Mouse (Mus musculus) heart, adult 11 months (tissue): ENCODE data around the gene Cln3.

Experiments
- DNase-seq: peaks from one replicate; pipeline ENCODE4 v3.0.0; 2022

Gene Cln3

GRCm38 (mm10) chr7:126585717-126586116 lies at the start of gene Cln3:
Gene Cln3 (minus strand): TSS chr7:126585817.
- DNase-seq: no peak

DNA sequence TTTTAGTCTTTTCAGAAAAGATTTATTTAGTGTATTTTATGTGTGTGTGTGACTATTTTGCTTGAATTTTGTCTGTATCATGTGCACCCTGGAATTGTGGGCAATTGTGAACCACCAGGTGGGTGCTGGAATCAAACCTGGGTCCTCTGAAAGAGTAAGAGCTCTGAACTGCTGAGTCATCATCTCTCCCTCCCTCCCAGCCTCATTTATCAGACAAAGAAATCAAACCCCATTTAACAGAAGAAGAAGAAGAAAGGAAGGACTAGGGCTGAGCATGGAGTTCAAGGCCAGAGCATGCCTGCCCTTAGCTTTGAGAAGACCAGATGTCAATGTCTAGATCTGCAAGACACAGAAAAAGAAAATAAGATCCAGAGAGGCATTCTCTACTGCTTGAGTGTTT lies 49.8 kb upstream of the Cln3 start:
- DNase-seq: no peak

GRCm38 (mm10) chr7:126632478-126632877 lies 46.9 kb upstream of the Cln3 start:
- DNase-seq: no peak

GRCm38 (mm10) chr7:126630824-126631518 lies 45.4 kb upstream of the Cln3 start, which contains the start of gene Nupr1:
Gene Nupr1 (minus strand): TSS chr7:126630861.
- DNase-seq: no peak

DNA sequence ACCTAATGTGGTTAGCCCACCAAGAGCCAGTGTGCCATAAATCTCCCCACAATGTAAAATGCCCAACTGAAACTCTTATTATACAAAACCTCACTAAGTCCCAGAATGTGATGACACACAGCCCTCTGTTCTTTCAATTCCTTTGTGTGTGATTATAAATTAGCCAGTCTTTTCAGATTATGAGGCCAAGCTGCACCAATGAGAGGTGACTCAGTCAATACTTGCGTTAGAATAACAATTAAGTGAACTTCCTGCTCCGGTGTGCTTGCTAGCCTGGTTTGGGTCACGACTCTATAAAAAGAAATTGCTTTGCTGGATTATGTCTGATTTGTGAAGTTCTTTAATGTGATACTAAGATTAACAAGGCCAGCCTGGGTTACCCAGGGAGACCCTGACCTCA lies 44.3 kb upstream of the Cln3 start:
- no peak for DNase-seq

GRCm38 (mm10) chr7:126628111-126628510 lies 42.5 kb upstream of the Cln3 start:
- peak; percentile 92 for DNase-seq

DNA sequence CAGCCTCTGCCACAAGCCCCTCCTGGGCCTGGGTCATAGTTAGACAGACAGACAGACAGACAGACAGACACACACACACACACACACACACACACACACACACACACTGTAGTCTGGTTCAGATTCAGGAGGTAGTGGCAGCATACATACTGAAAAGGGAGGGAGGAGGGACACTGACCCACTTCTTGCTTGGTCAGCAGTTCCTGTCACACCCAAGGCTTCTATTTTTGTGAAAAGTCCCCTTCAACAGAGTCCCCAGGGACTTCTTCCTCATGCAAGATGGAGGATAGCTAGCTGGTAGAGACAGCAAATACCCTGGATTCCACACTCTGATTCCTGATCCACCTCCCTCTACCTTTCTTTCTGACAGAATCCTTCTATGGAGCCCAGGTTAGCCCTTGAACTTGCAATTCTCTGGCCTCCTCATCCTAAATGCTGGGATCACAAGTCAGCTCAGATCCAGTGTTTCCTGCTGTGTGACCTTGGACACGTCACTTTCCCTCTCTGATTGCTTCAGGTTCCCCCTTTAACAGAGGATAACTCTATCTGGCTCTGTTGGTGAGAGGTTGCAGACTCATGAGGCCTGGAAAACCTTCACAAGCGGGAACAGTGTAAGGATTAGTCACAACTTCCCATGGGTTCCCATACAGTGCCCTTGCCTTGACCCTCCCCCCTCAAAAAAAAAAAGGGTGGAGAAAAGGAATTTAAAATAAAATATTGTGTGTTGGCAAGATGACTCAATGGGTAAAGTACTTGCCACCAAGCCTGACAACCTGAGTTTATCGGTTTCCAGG lies 40.4 kb upstream of the Cln3 start:
- no peak for DNase-seq

DNA sequence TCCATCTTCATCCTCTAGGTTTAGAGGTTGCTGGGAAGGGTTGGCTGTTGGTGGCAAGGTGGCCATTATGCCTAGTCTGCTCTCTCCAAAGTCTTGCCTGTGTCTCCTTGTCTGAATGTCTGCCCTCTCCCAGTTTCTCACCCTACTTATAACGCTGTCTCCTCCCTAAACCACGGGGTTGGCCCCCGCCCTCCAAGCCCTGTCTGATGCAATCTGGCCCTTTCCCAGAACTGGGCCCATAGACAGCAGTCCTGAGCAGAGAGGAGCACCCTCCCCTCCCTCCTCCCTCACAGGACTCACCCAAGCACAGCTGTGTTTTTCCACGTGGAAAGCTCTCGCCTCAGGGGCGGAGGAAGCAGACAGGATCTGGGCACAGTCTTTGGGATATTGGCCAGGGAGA lies 39.8 kb upstream of the Cln3 start:
- DNase-seq: peak; percentile 99

DNA sequence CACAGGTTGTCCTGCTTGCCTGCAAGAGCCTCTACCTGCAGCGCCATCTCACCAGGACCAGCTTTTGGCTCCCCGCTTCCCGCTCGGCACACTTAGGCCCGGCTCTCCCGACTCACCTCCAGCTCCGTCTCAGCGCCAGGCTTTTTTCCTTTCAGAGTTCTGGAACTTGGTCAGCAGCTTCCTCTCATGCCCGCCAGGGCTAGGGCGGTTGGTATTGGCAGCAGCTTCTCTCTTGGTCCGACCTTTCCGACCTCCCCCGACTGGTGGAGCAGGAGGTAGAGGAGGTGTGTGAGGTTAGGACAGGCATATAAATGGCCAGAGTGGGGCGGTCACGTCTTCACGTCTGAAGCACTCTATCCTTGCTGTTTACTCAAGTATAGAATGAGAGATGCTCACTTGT lies 39.2 kb upstream of the Cln3 start:
- peak; percentile 93 for DNase-seq

DNA sequence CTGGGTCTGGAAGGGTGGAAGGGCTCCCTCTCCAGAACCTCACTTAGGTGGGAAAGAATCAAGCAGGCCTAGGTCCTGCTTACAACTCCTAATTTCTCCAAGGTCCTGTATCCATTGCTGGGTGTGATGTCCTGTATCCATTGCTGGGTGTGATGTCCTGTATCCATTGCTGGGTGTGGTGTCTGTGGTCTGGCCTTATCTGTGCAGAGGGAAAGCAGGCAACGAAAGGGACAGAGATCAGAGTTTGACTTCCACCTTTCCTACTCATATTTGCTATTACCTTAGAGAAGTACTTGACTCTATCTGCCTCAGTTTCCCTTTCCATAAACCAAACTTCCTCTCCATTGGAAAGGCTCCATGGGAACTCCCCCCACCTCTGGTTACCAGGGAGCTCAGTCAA lies 37.8 kb upstream of the Cln3 start:
- no peak for DNase-seq

DNA sequence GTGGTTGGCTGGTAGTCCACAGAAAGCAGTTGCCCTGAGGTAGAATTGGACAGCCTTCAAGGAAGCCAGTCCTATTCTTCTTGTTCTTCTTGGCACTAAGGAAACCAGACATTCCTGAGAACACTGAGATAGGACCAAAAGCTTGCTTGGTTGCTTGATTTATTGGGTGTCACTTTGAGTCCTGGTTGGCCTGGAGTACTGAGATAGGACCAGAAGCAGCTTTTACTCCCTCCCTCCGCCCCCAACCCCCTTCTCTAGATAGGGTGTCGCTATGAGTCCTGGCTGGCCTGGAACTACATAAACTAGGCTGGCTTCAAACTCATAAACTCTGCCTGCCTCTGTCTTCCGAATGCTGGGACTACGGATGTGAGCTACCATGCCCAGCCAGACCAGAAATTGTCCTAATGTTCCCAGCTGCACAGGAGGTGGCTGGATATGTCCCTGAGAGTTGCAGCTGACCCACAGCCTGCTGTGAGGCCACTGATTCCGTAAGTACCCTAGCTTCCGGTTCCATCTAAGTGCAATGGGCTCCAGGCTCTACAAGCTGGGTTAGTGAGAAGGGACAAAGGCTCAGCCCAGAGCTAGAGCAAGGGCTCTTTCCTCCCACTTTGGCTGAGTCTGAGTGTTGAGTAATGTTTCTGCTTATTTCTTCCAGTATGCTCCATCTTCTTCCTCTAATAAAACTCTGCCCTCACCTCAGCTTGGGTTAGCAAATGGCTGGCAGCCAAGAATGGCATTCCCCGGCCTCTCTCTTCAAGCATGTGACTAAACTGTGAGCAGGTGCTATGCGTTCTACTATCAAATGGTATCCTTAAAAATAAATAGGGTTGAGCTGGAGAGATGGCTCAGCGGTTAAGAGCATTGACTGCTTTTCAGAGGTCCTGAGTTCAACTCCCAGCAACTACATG lies 36.1 kb upstream of the Cln3 start:
- DNase-seq: no peak

DNA sequence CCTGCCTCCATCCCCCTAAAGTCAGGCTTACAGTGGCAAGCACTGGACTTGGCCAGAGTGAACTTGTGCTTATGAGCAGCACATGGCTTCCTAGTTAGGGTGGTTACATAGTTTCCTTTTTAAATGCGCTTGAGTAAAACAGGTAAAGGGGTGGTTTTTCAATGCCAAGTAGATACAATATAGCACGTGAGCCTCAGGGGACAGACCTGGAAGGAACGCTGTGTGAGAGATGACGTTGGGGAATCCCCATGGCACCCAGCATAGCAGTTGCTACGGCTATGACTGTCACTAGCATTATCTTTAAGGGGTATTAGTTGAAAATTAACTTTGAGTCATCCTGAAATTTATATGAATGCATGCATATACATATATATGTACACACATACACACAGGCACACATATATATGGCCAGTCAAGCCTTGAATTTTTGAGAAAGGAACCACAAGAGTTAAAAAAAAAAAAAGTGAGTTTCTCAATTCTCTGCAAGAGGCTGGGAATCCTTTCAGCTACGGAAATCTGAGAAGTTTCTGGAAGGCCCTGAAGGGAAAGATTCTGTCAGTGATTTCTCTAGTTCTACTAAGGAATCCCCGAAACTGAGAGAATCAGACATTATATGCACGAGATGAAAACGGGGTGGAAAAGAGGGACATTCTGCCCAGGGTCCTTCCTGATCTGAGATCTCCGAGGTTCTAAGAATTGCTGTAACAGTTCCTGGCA lies 34.1 kb upstream of the Cln3 start:
- DNase-seq: no peak

DNA sequence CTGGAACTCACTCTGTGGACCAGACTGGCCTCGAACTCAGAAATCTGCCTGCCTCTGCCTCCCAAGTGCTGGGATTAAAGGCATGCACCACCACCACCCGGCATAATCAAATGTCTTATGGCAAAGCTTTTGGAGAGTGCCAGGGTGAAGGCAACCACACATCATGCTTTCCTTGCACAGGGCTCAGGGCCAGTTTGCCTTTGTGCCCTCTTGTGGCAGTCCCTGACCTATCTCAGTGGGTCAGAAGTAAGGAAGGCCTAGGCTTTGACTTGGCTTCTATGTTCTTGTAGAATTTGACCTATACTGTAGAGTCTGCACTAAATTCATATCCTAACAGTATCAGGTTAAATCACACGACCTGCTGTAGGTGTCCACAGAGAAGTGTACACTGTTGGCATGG lies 31.1 kb upstream of the Cln3 start:
- DNase-seq: no peak

GRCm38 (mm10) chr7:126612736-126613135 lies 27.1 kb upstream of the Cln3 start:
- DNase-seq: no peak

GRCm38 (mm10) chr7:126607796-126608195 lies 22.2 kb upstream of the Cln3 start:
- peak; percentile 85 for DNase-seq

DNA sequence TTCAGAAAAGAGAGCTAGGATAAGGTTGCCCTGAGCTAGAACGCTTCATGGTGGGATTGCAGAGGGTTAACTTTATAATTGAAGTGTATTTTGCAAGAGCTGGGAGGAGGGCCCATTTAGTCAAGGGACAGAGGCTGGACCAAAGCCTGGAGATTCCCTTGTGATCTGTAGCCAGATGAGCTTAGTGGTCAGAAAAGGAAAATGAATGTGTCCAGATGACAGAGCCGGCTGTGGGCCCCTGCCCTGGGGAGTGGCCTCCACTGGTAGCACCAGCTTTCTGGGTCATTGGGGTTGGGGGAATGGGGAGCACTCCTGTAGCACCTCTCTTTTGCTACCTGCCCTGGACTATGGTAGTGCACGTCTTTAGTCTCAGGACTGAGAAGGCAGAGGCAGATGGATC lies 21.4 kb upstream of the Cln3 start:
- DNase-seq: peak; percentile 96

DNA sequence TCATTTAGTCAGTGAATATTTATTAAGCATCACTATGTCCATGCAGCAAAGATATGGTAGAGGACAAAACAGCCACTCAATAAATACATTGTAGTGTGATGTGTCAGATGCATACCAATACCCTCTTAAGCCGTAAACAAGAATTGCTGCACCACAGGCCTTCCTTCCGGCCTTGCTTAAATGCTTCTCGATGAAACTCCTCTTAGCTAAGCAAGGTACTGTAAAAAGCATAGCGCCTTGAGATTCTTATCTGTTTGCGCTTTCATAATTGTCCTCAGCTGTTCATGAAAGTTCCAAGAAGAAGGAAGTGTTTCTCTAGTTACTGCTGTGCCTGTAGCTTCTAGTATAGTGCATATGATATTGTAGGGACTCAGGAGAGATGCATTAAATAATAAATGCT lies 21.0 kb upstream of the Cln3 start:
- no peak for DNase-seq

DNA sequence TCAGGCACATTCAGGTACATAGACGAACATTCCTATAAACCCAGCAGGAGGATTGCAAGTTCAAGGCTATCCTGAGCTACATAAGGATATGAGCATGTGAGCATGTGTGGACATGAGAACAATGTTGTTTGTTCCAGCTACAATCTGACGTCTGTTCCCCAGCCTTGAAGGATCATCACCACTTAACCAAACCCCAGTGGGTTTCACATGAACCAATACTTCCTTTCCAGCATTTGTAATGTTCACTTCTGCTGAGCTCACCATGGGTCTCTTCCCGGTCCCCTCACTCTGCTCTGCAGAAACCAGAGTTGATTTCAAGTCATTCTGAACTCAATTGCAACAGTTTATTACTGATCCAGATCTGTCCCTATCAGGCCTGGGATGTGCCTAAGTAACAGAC lies 17.0 kb upstream of the Cln3 start:
- DNase-seq: no peak

- DNase-seq: no peak
Measured at GRCm38 (mm10) chr7:126601896-126602295, 16.3 kb upstream of the Cln3 start.

DNA sequence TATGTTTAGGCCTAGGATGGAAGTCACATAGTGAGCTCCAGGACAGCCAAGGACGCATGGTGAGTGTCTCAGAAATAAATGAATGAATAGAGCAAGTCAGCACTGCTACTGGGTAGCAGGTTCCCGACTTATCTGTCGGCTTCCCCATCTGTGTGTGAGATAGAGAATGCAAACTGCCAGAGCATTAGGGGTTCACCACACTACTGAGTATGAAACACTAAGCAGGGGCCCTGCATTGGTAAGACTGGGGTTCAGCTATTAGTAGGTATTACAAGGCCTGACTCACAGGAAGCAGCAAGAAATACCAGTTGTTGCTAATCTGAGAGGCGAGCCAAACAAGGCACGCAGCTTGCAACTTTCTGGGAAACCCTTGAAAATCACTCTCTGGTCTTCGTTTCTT lies 13.3 kb upstream of the Cln3 start:
- no peak for DNase-seq

- DNase-seq: no peak
Measured at GRCm38 (mm10) chr7:126596414-126596813, 10.8 kb upstream of the Cln3 start.

DNA sequence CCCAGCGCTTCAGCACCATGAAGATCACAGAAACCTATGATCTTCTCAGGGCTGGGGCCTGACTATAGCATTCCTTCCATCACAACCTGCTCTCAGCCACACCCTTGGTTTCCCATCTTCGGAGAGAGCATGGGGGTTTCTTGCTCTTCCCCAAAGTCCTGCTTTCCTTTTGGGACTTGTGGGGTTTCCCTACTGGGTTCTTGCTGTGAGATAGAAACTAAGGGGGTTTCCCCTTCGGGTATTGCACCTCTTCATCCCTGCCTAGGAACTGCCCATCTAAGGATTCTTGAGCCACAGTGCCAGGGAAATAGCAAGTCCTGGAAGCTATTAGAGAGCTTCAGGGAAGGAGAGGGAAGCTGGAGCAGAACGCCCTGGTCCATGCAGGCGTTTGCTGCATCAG lies 10.3 kb upstream of the Cln3 start:
- no peak for DNase-seq
